Mouse (Mus musculus): ENCODE results near the gene Gm49358.

GRCm38 (mm10) chr10:86763672-86764071, at the start of gene Gm49358:
- no peak for TF ChIP-seq CTCF (IDR thresholded peaks at IDR 0.05; ENCODE audit: low read depth)
- no peak for TF ChIP-seq EP300 (optimal IDR thresholded peaks at IDR 0.05)

Data from stomach, postnatal 0 days (tissue).